Mouse (Mus musculus) myocyte (in vitro differentiated cells): ENCODE measurements around the gene Zdhhc8. TPM values are rescaled to one million over a fixed set of nuclear protein-coding genes. Genes with fewer than 3 reads are reported as not detected.
A peak's percentile ranks its signal among the peaks of the same experiment; 100 is the strongest.

Source experiments
- H3K27me3 ChIP-seq: one replicate; pipeline ENCODE4 v1.6.1; 2011; ENCODE audit not compliant: control insufficient read depth, insufficient read depth, insufficient read length
- H3K36me3 ChIP-seq: one replicate; pipeline ENCODE4 v1.6.1; 2011; ENCODE audit not compliant: control insufficient read depth, insufficient read depth
- H3K4me2 ChIP-seq: one replicate; pipeline ENCODE4 v1.6.1; 2011; ENCODE audit warnings: low read depth, control low read depth
- H3K4me3 ChIP-seq: one replicate; pipeline ENCODE4 v1.5.1; 2011; ENCODE audit warnings: mild to moderate bottlenecking, control low read depth, moderate library complexity
- H3K79me2 ChIP-seq: one replicate; pipeline ENCODE4 v1.6.1; 2011; ENCODE audit not compliant: control insufficient read depth, insufficient read depth
- H3ac ChIP-seq: one replicate; pipeline ENCODE4 v1.6.1; 2011; ENCODE audit not compliant: control insufficient read depth, insufficient read length
- CEBPB ChIP-seq: IDR thresholded peaks from 2 replicates; pipeline ENCODE4 v1.6.1; 2011; ENCODE audit warnings: mild to moderate bottlenecking, moderate library complexity; ENCODE audit not compliant: poor library complexity, insufficient read depth, severe bottlenecking
- E2F4 ChIP-seq: IDR thresholded peaks from one replicate; pipeline ENCODE4 v1.6.1; 2011; ENCODE audit warnings: mild to moderate bottlenecking, control low read depth, moderate library complexity; ENCODE audit not compliant: insufficient read depth
- MAX ChIP-seq: IDR thresholded peaks from one replicate; pipeline ENCODE4 v1.6.1; 2011; ENCODE audit warnings: low read depth, mild to moderate bottlenecking, control low read depth
- MYOD1 ChIP-seq, 3 experiments: IDR thresholded peaks; one replicate each; pipeline ENCODE4 v1.6.1; 2011; ENCODE audit warnings: control low read depth in 2 of 3, low read depth in 2 of 3, mild to moderate bottlenecking in 2 of 3, moderate library complexity in 1 of 3; ENCODE audit not compliant: insufficient read length in 2 of 3, control insufficient read depth in 1 of 3
- MYOG ChIP-seq, 3 experiments: IDR thresholded peaks; one replicate each; pipeline ENCODE4 v1.6.1; 2011; ENCODE audit warnings: control low read depth in 2 of 3, low read depth in 2 of 3, mild to moderate bottlenecking in 2 of 3; ENCODE audit not compliant: insufficient read length in 2 of 3, control insufficient read depth in 1 of 3, insufficient read depth in 1 of 3
- POLR2A ChIP-seq: IDR thresholded peaks from one replicate; pipeline ENCODE4 v1.6.1; 2011; ENCODE audit warnings: low read depth, mild to moderate bottlenecking, control low read depth, moderate library complexity; ENCODE audit not compliant: insufficient read length
- POLR2AphosphoS2 ChIP-seq: IDR thresholded peaks from one replicate; pipeline ENCODE4 v1.6.1; 2011; ENCODE audit warnings: low read depth, control low read depth; ENCODE audit not compliant: insufficient read length
- REST ChIP-seq: IDR thresholded peaks from one replicate; pipeline ENCODE4 v1.6.1; 2011; ENCODE audit warnings: mild to moderate bottlenecking, control low read depth, moderate library complexity; ENCODE audit not compliant: insufficient read depth, insufficient read length
- SRF ChIP-seq: IDR thresholded peaks from one replicate; pipeline ENCODE4 v1.6.1; 2011; ENCODE audit warnings: low read depth; ENCODE audit not compliant: control insufficient read depth, insufficient read length
- TCF12 ChIP-seq: IDR thresholded peaks from one replicate; pipeline ENCODE4 v1.6.1; 2011; ENCODE audit warnings: mild to moderate bottlenecking, control low read depth; ENCODE audit not compliant: poor library complexity, insufficient read depth, severe bottlenecking
- TCF3 ChIP-seq: IDR thresholded peaks from one replicate; pipeline ENCODE4 v1.6.1; 2011; ENCODE audit warnings: low read depth, control low read depth; ENCODE audit not compliant: insufficient read length
- USF1 ChIP-seq: IDR thresholded peaks from one replicate; pipeline ENCODE4 v1.6.1; 2011; ENCODE audit warnings: low read depth, mild to moderate bottlenecking, control low read depth, moderate library complexity
- polyA plus RNA-seq: library from polyadenylated mRNA; unstranded; fragments of >200 nt; fragmentation: generic; extraction: Trizol; gene quantifications from one replicate; pipeline ENCODE4 v1.2.1, GENCODE M21; 2012; ENCODE audit warnings: missing spikeins

Zdhhc8 gene
- polyA plus RNA-seq, 1 experiment, result 26.1 TPM

GRCm38 (mm10) chr16:18185715-18186449 lies 49.1 kb downstream of the Zdhhc8 start:
- H3K79me2 ChIP-seq, result no peaks in the 10 kb centered on the region
- H3ac ChIP-seq, result no peak overlapping the region
- no peak overlapping the region for H3K4me2 ChIP-seq
- H3K27me3 ChIP-seq, result no peaks in the 10 kb centered on the region
- H3K4me3 ChIP-seq, result no peak overlapping the region
- TF ChIP-seq SRF (no peak), TCF12 (no peak), MAX (no peak), CEBPB (no peak), REST (no peak), MYOG (IDR thresholded peaks at IDR 0.05; ENCODE audit: control insufficient read depth in 1 of 3, insufficient read depth in 1 of 3, insufficient read length in 2 of 3, low read depth in 2 of 3) (no peak), USF1 (no peak), MYOD1 (IDR thresholded peaks at IDR 0.05; ENCODE audit: control insufficient read depth in 1 of 3, insufficient read length in 2 of 3, low read depth in 2 of 3) (no peak), TCF3 (no peak), E2F4 (no peak), POLR2A (no peak), POLR2AphosphoS2 (no peak)
- H3K36me3 ChIP-seq, result no peaks in the 10 kb centered on the region

DNA sequence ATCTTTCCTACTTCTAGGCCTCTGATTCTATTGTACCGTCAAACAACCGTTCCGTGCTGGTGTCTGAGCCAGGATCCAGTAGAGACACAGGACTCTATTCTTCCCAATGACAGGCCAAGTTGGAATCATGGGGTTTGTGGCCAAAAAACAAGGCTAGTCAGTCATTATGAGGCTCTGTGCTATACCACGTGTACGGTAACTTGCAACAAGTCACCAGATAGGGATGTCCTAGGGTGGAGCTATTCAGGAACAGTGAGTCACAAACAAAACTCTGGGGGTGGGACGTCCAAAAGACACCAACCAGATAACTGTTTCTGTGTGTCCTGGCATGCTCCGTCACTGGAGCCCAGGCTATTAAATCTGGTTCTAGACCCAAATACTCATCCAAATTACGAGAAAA lies 52.2 kb downstream of the Zdhhc8 start:
- H3K79me2 ChIP-seq, result no peaks in the 10 kb centered on the region
- H3K4me2 ChIP-seq, result no peak overlapping the region
- peaks cover 15% of the 10 kb centered on the region for H3K27me3 ChIP-seq
- no peak overlapping the region for H3K4me3 ChIP-seq
- no peak overlapping the region for H3ac ChIP-seq
- TF ChIP-seq USF1 (peak; percentile 47), E2F4 (no peak)
- H3K36me3 ChIP-seq, result no peaks in the 10 kb centered on the region

GRCm38 (mm10) chr16:18181398-18181797 lies 53.5 kb downstream of the Zdhhc8 start:
- Histone ChIP-seq H3ac (no peak overlapping the region), H3K4me2 (no peak overlapping the region), H3K79me2 (no peaks in the 10 kb centered on the region), H3K36me3 (no peaks in the 10 kb centered on the region), H3K4me3 (no peak overlapping the region), H3K27me3 (peaks cover 21% of the 10 kb centered on the region)
- TF ChIP-seq CEBPB, result no peak
- no peak for TF ChIP-seq MYOG (IDR thresholded peaks at IDR 0.05; ENCODE audit: control insufficient read depth in 1 of 3, insufficient read depth in 1 of 3, insufficient read length in 2 of 3, low read depth in 2 of 3)
- no peak for TF ChIP-seq SRF
- TF ChIP-seq USF1, result no peak
- TF ChIP-seq E2F4, result no peak
- TF ChIP-seq POLR2AphosphoS2, result no peak
- TF ChIP-seq TCF12, result no peak
- TF ChIP-seq POLR2A, result no peak
- TF ChIP-seq MAX, result no peak
- TF ChIP-seq TCF3, result no peak
- no peak for TF ChIP-seq MYOD1 (IDR thresholded peaks at IDR 0.05; ENCODE audit: control insufficient read depth in 1 of 3, insufficient read length in 2 of 3, low read depth in 2 of 3)
- no peak for TF ChIP-seq REST

GRCm38 (mm10) chr16:18179591-18179990 lies 55.3 kb downstream of the Zdhhc8 start:
- TF ChIP-seq TCF12, result no peak
- no peak for TF ChIP-seq USF1
- TF ChIP-seq REST, result no peak
- no peak for TF ChIP-seq SRF
- TF ChIP-seq CEBPB, result no peak
- TF ChIP-seq MAX, result no peak
- no peak for TF ChIP-seq MYOG (IDR thresholded peaks at IDR 0.05; ENCODE audit: control insufficient read depth in 1 of 3, insufficient read depth in 1 of 3, insufficient read length in 2 of 3, low read depth in 2 of 3)
- no peak for TF ChIP-seq MYOD1 (IDR thresholded peaks at IDR 0.05; ENCODE audit: control insufficient read depth in 1 of 3, insufficient read length in 2 of 3, low read depth in 2 of 3)
- TF ChIP-seq POLR2AphosphoS2, result no peak
- no peaks in the 10 kb centered on the region for H3K79me2 ChIP-seq
- H3ac ChIP-seq, result no peak overlapping the region
- H3K4me3 ChIP-seq, result no peak overlapping the region
- no peak overlapping the region for H3K4me2 ChIP-seq
- H3K36me3 ChIP-seq, result no peaks in the 10 kb centered on the region
- H3K27me3 ChIP-seq, result peaks cover 38% of the 10 kb centered on the region

DNA sequence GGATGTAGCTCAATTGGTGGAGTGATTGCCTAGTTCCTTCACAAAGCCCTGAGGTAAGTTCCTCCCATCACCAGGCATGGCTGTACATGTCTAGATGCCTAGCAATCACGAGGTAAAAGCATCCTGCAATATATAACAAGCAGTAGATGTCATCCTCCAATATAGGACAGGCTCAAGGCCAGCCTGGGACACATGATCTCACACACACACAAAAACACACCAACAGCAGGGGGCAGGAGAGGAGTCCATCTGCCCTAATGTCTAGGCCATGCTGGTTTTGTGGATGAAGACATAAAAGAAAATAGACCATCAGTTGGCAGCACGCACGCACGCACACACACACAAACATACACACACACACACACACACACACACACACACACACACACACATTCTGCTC lies 58.2 kb downstream of the Zdhhc8 start:
- H3K79me2 ChIP-seq, result no peaks in the 10 kb centered on the region

More for the DNA sequence above, 58.2 kb downstream of the Zdhhc8 start:
- H3K36me3 ChIP-seq, result no peaks in the 10 kb centered on the region
- no peak overlapping the region for H3K4me3 ChIP-seq
- no peak overlapping the region for H3K4me2 ChIP-seq
- TF ChIP-seq MAX (no peak), REST (no peak), E2F4 (no peak), TCF12 (no peak), MYOG (IDR thresholded peaks at IDR 0.05; ENCODE audit: control insufficient read depth in 1 of 3, insufficient read depth in 1 of 3, insufficient read length in 2 of 3, low read depth in 2 of 3) (no peak), SRF (no peak), USF1 (no peak), TCF3 (no peak)
- H3K27me3 ChIP-seq, result peaks cover 38% of the 10 kb centered on the region
- no peak overlapping the region for H3ac ChIP-seq
